Mouse (Mus musculus) intestine, postnatal 0 days (tissue): ENCODE measurements around the gene Cpsf6. TPM values are rescaled to one million over a fixed set of nuclear protein-coding genes. Genes with fewer than 3 reads are reported as not detected.

Experiments
- ATAC-seq: fragments of 200-750 bp; cut with Nextera tagmentation; 2 replicates; pipeline ENCODE4 v1.8.0; 2017; ENCODE audit warnings: mild to moderate bottlenecking, moderate TSS enrichment, moderate library complexity
- H3K27ac ChIP-seq: fragments of 300-500 bp; sonication (generic); 2 replicates; pipeline ENCODE4 v1.5.1; 2014; ENCODE audit warnings: mild to moderate bottlenecking, low read depth, low read length, moderate library complexity
- H3K27me3 ChIP-seq: fragments of 300-500 bp; sonication (generic); replicated peaks from 2 replicates; pipeline ENCODE4 v1.6.1; 2014; ENCODE audit warnings: low read length, mixed read lengths; ENCODE audit not compliant: control insufficient read depth, insufficient read depth
- H3K36me3 ChIP-seq: fragments of 300-500 bp; sonication (generic); 2 replicates; pipeline ENCODE4 v1.6.1; 2014; ENCODE audit warnings: mild to moderate bottlenecking, moderate library complexity; ENCODE audit not compliant: control insufficient read depth, insufficient read depth
- H3K4me1 ChIP-seq: fragments of 300-500 bp; sonication (generic); replicated peaks from 2 replicates; pipeline ENCODE4 v1.6.1; 2014; ENCODE audit warnings: antibody characterized with exemption, low read length, mixed read lengths; ENCODE audit not compliant: control insufficient read depth, insufficient read depth
- H3K4me2 ChIP-seq: fragments of 300-500 bp; sonication (generic); replicated peaks from 2 replicates; pipeline ENCODE4 v1.6.1; 2014; ENCODE audit warnings: low read depth, mild to moderate bottlenecking, moderate library complexity
- H3K4me3 ChIP-seq: fragments of 300-500 bp; sonication (generic); 2 replicates; pipeline ENCODE4 v1.5.1; 2014; ENCODE audit warnings: low read depth, low read length
- H3K9ac ChIP-seq: fragments of 300-500 bp; sonication (generic); 2 replicates; pipeline ENCODE4 v1.6.1; 2014; ENCODE audit warnings: mild to moderate bottlenecking, low read depth, low read length
- H3K9me3 ChIP-seq: fragments of 300-500 bp; sonication (generic); 2 replicates; pipeline ENCODE4 v1.6.1; 2016; ENCODE audit warnings: mixed run types; ENCODE audit not compliant: control insufficient read depth
- CTCF ChIP-seq: sonication (generic); IDR thresholded peaks from 2 replicates; pipeline ENCODE4 v1.5.1; 2016; ENCODE audit warnings: low read depth, mild to moderate bottlenecking, control low read depth, antibody characterized with exemption, moderate library complexity
- WGBS: fragments of 180-500 bp; shearing (Covaris S2); extraction: QIAGEN DNeasy Blood & Tissue Kit; methylation state at CpG from one replicate; pipeline ENCODE4 v1.1.7; 2014; 5-methylcytosine and 5-hydroxymethylcytosine counted together
- polyA plus RNA-seq: library from polyadenylated mRNA; unstranded; fragments of >200 nt; fragmentation: Nextera tagmentation; extraction: Ambion mirVana; gene quantifications from 2 replicates; pipeline ENCODE4 v1.2.1, GENCODE M21; 2015

Gene Cpsf6
- polyA plus RNA-seq, 1 experiment from 2014 or later: 41.2 TPM

DNA sequence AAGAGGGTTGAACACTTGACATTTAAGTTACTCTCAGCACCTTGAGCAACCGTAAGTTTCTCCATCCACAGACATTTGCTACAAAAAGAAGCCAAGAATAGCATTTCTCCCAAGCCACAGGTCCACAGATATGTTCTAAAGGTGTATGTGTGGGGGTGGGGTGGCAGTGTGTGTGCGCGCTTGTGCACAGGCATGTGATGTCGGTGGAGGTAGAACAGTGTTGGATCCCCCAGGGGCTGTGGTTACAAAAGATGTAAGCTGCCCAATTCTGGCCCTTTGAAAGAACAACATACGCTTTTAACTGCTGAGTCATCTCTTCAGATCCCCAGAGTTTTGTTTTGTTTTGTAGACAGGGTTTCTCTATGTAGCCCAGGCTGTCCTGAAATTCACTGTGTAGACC, 57.2 kb downstream of the Cpsf6 start:
- no peak overlapping the region for H3K4me3 ChIP-seq
- H3K4me1 ChIP-seq: no peaks in the 10 kb centered on the region
- ATAC-seq: no peak
- no peaks in the 10 kb centered on the region for H3K9me3 ChIP-seq
- H3K9ac ChIP-seq: no peak overlapping the region
- WGBS: 93% methylated on average over 5 of the region's 5 CpGs
- no peaks in the 10 kb centered on the region for H3K27me3 ChIP-seq
- no peak for TF ChIP-seq CTCF
- H3K36me3 ChIP-seq: no peaks in the 10 kb centered on the region
- H3K4me2 ChIP-seq: no peak overlapping the region
- H3K27ac ChIP-seq: no peak overlapping the region

DNA sequence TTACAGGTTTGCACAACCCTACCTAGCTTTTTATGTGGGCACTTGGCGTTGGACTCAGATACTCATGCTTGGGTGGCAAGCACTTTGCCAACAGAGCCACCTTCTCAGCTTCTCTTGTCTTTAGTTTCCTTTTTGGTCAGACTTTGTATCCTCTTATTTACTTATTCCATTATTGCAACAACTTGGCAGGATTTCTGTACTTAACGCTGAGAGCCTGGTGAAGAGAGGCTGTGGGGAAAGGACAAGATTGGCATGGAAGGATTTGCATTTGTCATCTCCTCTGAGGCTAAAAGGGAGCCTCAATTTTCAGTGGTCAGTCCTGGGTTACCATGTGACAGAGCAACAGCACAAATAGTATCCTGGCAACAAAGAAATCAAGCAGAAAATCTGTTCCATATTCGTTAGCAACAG, 59.2 kb downstream of the Cpsf6 start:
- Histone ChIP-seq H3K36me3 (no peaks in the 10 kb centered on the region), H3K27me3 (no peaks in the 10 kb centered on the region), H3K27ac (no peak overlapping the region), H3K4me1 (no peaks in the 10 kb centered on the region), H3K4me2 (no peak overlapping the region), H3K9me3 (no peaks in the 10 kb centered on the region), H3K4me3 (no peak overlapping the region), H3K9ac (no peak overlapping the region)
- TF ChIP-seq CTCF: no peak
- 61% methylated on average over 3 of the region's 3 CpGs for WGBS
- ATAC-seq: peak; percentile 31; the same call in 1 of the 2 replicates

DNA sequence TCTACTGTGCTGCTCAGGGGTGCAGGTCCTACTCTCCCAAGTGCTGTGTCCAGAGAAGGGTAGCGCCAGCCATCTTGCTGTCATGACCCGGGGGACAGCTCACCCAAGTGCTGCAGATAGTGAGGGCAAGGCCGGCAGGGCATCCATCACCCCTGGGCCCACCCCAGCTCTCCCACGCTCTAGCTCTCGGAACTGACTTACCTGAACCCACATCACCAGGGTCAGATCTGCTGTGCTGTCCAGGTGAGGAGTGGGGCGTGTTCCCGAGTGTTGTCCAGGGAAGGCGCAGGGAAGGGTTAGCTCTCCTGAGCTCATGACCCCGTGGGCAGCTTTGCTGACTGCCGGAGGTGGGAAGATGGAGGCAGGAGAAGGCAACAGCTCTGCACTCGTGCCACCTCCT, 63.4 kb downstream of the Cpsf6 start:
- Histone ChIP-seq H3K27me3 (no peaks in the 10 kb centered on the region), H3K4me2 (no peak overlapping the region), H3K36me3 (no peaks in the 10 kb centered on the region), H3K27ac (no peak overlapping the region), H3K4me3 (no peak overlapping the region), H3K9me3 (no peaks in the 10 kb centered on the region), H3K9ac (no peak overlapping the region), H3K4me1 (no peaks in the 10 kb centered on the region)
- ATAC-seq: no peak
- no peak for TF ChIP-seq CTCF
- WGBS: 89% methylated on average over 11 of the region's 11 CpGs

DNA sequence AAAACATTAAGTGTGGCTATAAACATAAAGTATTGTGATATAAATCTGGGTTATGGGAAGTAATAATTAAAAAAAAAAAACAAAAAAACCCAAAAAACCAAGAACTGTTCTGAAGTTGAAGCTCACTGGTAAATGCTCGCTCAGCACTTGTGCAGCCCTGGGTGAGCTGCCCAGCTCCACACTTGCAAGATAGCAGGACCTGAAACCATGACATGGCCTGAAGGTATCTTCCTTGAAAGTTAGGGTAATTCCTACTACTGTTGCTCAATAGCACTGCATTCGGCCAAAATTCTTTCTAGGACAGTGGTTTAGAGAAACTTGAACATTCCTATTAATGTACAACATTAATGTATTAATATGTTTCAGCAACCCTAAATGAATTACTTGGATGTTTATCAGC, 66.7 kb downstream of the Cpsf6 start:
- Histone ChIP-seq H3K27ac (no peak overlapping the region), H3K9me3 (no peaks in the 10 kb centered on the region), H3K4me1 (no peaks in the 10 kb centered on the region), H3K4me3 (no peak overlapping the region), H3K9ac (no peak overlapping the region), H3K36me3 (no peaks in the 10 kb centered on the region), H3K27me3 (no peaks in the 10 kb centered on the region), H3K4me2 (no peak overlapping the region)
- WGBS: 87% methylated on average over 2 of the region's 2 CpGs
- TF ChIP-seq CTCF: no peak
- no peak for ATAC-seq

DNA sequence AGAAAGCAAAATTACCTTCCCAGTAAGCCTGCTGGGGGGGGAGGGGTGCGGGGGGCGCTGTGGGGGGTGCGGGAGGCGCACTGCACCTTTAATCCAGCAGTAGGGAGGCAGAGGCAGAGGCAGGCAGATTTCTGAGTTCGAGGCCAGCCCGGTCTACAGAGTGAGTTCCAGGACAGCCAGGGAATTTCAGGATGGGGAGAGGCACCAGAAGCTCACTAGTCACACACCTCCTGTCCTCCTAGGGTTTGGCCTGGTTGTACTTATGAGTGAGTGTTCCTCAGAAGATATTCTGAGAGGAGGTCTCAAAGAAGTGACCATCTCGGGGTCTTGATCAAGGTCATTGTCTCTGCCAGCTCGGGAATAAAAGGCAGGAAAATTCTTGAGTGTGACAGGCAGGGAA, 67.6 kb downstream of the Cpsf6 start:
- no peak for TF ChIP-seq CTCF

DNA sequence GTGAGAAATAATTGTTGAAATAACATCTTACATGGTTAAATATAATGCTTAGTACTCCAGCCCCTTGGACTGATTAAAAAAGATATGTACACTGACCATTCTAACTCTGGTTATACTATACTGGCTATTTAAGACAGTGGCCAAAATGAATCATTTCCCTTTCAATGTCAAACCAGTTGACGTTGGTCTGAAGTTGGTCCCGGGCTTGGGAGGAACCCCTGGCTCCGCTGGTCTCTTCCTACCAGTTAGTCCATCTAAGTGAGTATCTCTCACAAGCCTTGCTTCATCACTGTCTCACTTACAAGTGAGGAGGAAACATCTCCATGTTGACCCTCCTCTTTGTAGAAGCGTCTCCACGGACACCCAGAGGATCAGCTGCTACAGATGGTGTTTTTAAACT, 75.4 kb downstream of the Cpsf6 start:
- H3K9me3 ChIP-seq: peaks cover 6% of the 10 kb centered on the region; the same call in 1 of the 2 replicates
- no peak overlapping the region for H3K27ac ChIP-seq
- no peak overlapping the region for H3K9ac ChIP-seq
- H3K27me3 ChIP-seq: no peaks in the 10 kb centered on the region
- TF ChIP-seq CTCF: no peak
- ATAC-seq: no peak
- 72% methylated on average over 5 of the region's 5 CpGs for WGBS
- H3K4me1 ChIP-seq: no peaks in the 10 kb centered on the region
- no peaks in the 10 kb centered on the region for H3K36me3 ChIP-seq
- H3K4me2 ChIP-seq: no peak overlapping the region
- H3K4me3 ChIP-seq: no peak overlapping the region

More for the DNA sequence above, 67.6 kb downstream of the Cpsf6 start:
- no peaks in the 10 kb centered on the region for H3K27me3 ChIP-seq
- H3K36me3 ChIP-seq: no peaks in the 10 kb centered on the region
- H3K4me1 ChIP-seq: no peaks in the 10 kb centered on the region
- ATAC-seq: no peak
- no peak overlapping the region for H3K4me2 ChIP-seq
- WGBS: 82% methylated on average over 8 of the region's 8 CpGs
- H3K9me3 ChIP-seq: no peaks in the 10 kb centered on the region
- no peak overlapping the region for H3K4me3 ChIP-seq
- H3K27ac ChIP-seq: no peak overlapping the region
- H3K9ac ChIP-seq: no peak overlapping the region

DNA sequence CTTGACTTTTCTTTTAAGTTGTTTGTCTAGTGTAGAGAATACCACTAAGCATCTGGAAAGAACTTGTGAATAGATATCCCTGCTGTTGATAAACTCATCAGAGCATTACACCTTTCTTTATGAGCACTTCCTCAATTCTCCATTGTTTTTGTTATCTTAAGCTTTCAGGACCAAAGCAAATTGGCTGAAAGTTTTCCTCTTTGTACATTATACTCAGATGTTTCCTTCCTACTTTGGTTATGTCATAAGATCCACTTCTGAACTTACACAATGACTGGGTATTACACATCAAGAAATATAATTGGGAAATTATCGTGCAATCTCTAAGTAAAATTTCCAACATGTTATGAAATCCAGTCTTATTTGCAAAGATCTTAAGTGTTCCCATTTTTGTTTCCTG, 78.1 kb downstream of the Cpsf6 start:
- H3K4me1 ChIP-seq: no peaks in the 10 kb centered on the region
- no peaks in the 10 kb centered on the region for H3K36me3 ChIP-seq
- H3K4me3 ChIP-seq: no peak overlapping the region
- no peak overlapping the region for H3K27ac ChIP-seq
- peaks cover 8% of the 10 kb centered on the region; the same call in 1 of the 2 replicates for H3K9me3 ChIP-seq
- 73% methylated on average over 1 of the region's 1 CpGs for WGBS
- no peak overlapping the region for H3K9ac ChIP-seq
- H3K4me2 ChIP-seq: no peak overlapping the region
- ATAC-seq: no peak
- TF ChIP-seq CTCF: no peak
- H3K27me3 ChIP-seq: no peaks in the 10 kb centered on the region
